Mouse (Mus musculus) hindbrain, embryonic 14.5 days (tissue): ENCODE measurements around the gene Acads. TPM values are rescaled to one million over a fixed set of nuclear protein-coding genes. Genes with fewer than 3 reads are reported as not detected.

Source experiments
- ATAC-seq: fragments of 200-750 bp; cut with Nextera tagmentation; 2 replicates; pipeline ENCODE4 v1.8.0; 2017; ENCODE audit warnings: moderate number of reproducible peaks, mild to moderate bottlenecking, moderate TSS enrichment, moderate library complexity; ENCODE audit not compliant: low FRiP score
- DNase-seq: peaks from one replicate; pipeline ENCODE4 v3.0.0-alpha.2; 2015; ENCODE audit warnings: low spot score
- H3K27ac ChIP-seq: fragments of 300-500 bp; sonication (generic); 2 replicates; pipeline ENCODE4 v1.5.1; 2014; ENCODE audit warnings: mild to moderate bottlenecking, moderate library complexity
- H3K27me3 ChIP-seq: fragments of 300-500 bp; sonication (generic); 2 replicates; pipeline ENCODE4 v1.6.1; 2014; ENCODE audit warnings: mild to moderate bottlenecking, low read length, mixed read lengths; ENCODE audit not compliant: control insufficient read depth, insufficient read depth
- H3K36me3 ChIP-seq: fragments of 300-500 bp; sonication (generic); replicated peaks from 2 replicates; pipeline ENCODE4 v1.6.1; 2014; ENCODE audit not compliant: control insufficient read depth, insufficient read depth
- H3K4me1 ChIP-seq: fragments of 300-500 bp; sonication (generic); replicated peaks from 2 replicates; pipeline ENCODE4 v1.6.1; 2014; ENCODE audit warnings: antibody characterized with exemption, low read length, mixed read lengths; ENCODE audit not compliant: control insufficient read depth, insufficient read depth
- H3K4me2 ChIP-seq: fragments of 300-500 bp; sonication (generic); replicated peaks from 2 replicates; pipeline ENCODE4 v1.6.1; 2014; ENCODE audit warnings: mild to moderate bottlenecking, moderate library complexity
- H3K4me3 ChIP-seq: fragments of 300-500 bp; sonication (generic); replicated peaks from 2 replicates; pipeline ENCODE4 v1.5.1; 2014; ENCODE audit warnings: mild to moderate bottlenecking, low read length
- H3K9ac ChIP-seq: fragments of 300-500 bp; sonication (generic); 2 replicates; pipeline ENCODE4 v1.6.1; 2014
- H3K9me3 ChIP-seq: fragments of 300-500 bp; sonication (generic); 2 replicates; pipeline ENCODE4 v1.6.1; 2016; ENCODE audit warnings: low read length; ENCODE audit not compliant: control insufficient read depth
- WGBS: fragments of 180-500 bp; shearing (Covaris S2); extraction: QIAGEN DNeasy Blood & Tissue Kit; methylation state at CpG from one replicate; pipeline ENCODE4 v1.1.7; 2014; 5-methylcytosine and 5-hydroxymethylcytosine counted together
- polyA plus RNA-seq: library from polyadenylated mRNA; unstranded; fragments of >200 nt; fragmentation: Nextera tagmentation; extraction: Ambion mirVana; gene quantifications from 2 replicates; pipeline ENCODE4 v1.2.1, GENCODE M21; 2014

The Acads gene
- polyA plus RNA-seq, 1 experiment from 2014 or later = 12.5 TPM

GRCm38 (mm10) chr5:115127421-115128179 is 8.5 kb upstream of the Acads start:
- Histone ChIP-seq H3K36me3 (peaks cover 62% of the 10 kb centered on the region), H3K9ac (no peak overlapping the region), H3K27ac (no peak overlapping the region), H3K4me2 (no peak overlapping the region), H3K4me3 (no peak overlapping the region), H3K4me1 (peaks cover 6% of the 10 kb centered on the region), H3K27me3 (no peaks in the 10 kb centered on the region), H3K9me3 (no peaks in the 10 kb centered on the region)
- DNase-seq (no peak), ATAC-seq (no peak)
- 95% methylated on average over 22 of the region's 22 CpGs for WGBS

- no peak for DNase-seq
- H3K27me3 ChIP-seq = no peaks in the 10 kb centered on the region
Measured at GRCm38 (mm10) chr5:115126578-115127312, 7.6 kb upstream of the Acads start.

GRCm38 (mm10) chr5:115125211-115125871 is 6.2 kb upstream of the Acads start:
- H3K36me3 ChIP-seq = peaks cover 59% of the 10 kb centered on the region

More at GRCm38 (mm10) chr5:115126578-115127312, 7.6 kb upstream of the Acads start:
- Histone ChIP-seq H3K9me3 (no peaks in the 10 kb centered on the region), H3K4me2 (no peak overlapping the region), H3K4me1 (peaks cover 3% of the 10 kb centered on the region), H3K9ac (no peak overlapping the region), H3K36me3 (peaks cover 62% of the 10 kb centered on the region), H3K27ac (no peak overlapping the region), H3K4me3 (no peak overlapping the region)
- 87% methylated on average over 28 of the region's 28 CpGs for WGBS
- no peak for ATAC-seq

GRCm38 (mm10) chr5:115124690-115125089 is 5.5 kb upstream of the Acads start:
- peaks cover 3% of the 10 kb centered on the region for H3K4me1 ChIP-seq
- H3K4me3 ChIP-seq = no peak overlapping the region
- H3K36me3 ChIP-seq = peaks cover 52% of the 10 kb centered on the region
- no peak overlapping the region for H3K27ac ChIP-seq
- DNase-seq (no peak), ATAC-seq (peak; percentile 12; the same call in 1 of the 2 replicates)
- 92% methylated on average over 6 of the region's 6 CpGs for WGBS
- no peak overlapping the region for H3K9ac ChIP-seq
- H3K27me3 ChIP-seq = no peaks in the 10 kb centered on the region
- no peaks in the 10 kb centered on the region for H3K9me3 ChIP-seq
- no peak overlapping the region for H3K4me2 ChIP-seq

More at GRCm38 (mm10) chr5:115125211-115125871, 6.2 kb upstream of the Acads start:
- Histone ChIP-seq H3K9me3 (no peaks in the 10 kb centered on the region), H3K27ac (peak overlapping the region; percentile 55), H3K4me1 (peaks cover 3% of the 10 kb centered on the region), H3K9ac (0 out of 2 replicates have a peak overlapping the region, but pooled peaks have one; percentile 17), H3K27me3 (no peaks in the 10 kb centered on the region), H3K4me3 (no peak overlapping the region), H3K4me2 (0 out of 2 replicates have a peak overlapping the region, but pooled peaks have one; percentile 3)
- DNase-seq (peak; percentile 80), ATAC-seq (peak; percentile 80)
- WGBS = 14% methylated on average over 24 of the region's 24 CpGs

GRCm38 (mm10) chr5:115120978-115121377 is 1.8 kb upstream of the Acads start:
- ATAC-seq (no peak), DNase-seq (no peak)
- H3K36me3 ChIP-seq = peaks cover 15% of the 10 kb centered on the region
- H3K4me1 ChIP-seq = peaks cover 7% of the 10 kb centered on the region
- 64% methylated on average over 5 of the region's 5 CpGs for WGBS
- no peak overlapping the region for H3K9ac ChIP-seq
- no peak overlapping the region for H3K27ac ChIP-seq
- H3K4me3 ChIP-seq = no peak overlapping the region
- no peaks in the 10 kb centered on the region for H3K27me3 ChIP-seq
- no peak overlapping the region for H3K4me2 ChIP-seq
- no peaks in the 10 kb centered on the region for H3K9me3 ChIP-seq

- ATAC-seq = no peak
- DNase-seq = no peak
- no peak overlapping the region for H3K27ac ChIP-seq
- H3K4me3 ChIP-seq = no peak overlapping the region
- 94% methylated on average over 13 of the region's 13 CpGs for WGBS
- H3K9ac ChIP-seq = no peak overlapping the region
- H3K9me3 ChIP-seq = no peaks in the 10 kb centered on the region
- H3K27me3 ChIP-seq = no peaks in the 10 kb centered on the region
- H3K4me2 ChIP-seq = no peak overlapping the region
- no peaks in the 10 kb centered on the region; the same call in 1 of the 2 replicates for H3K36me3 ChIP-seq
- peaks cover 4% of the 10 kb centered on the region; the same call in 1 of the 2 replicates for H3K4me1 ChIP-seq
Measured at GRCm38 (mm10) chr5:115117467-115117866, 1.7 kb downstream of the Acads start.

GRCm38 (mm10) chr5:115116426-115116825 is 2.7 kb downstream of the Acads start:
- Histone ChIP-seq H3K4me1 (peaks cover 4% of the 10 kb centered on the region; the same call in 1 of the 2 replicates), H3K9ac (no peak overlapping the region), H3K36me3 (no peaks in the 10 kb centered on the region; the same call in 1 of the 2 replicates), H3K27ac (no peak overlapping the region), H3K9me3 (no peaks in the 10 kb centered on the region), H3K27me3 (no peaks in the 10 kb centered on the region), H3K4me2 (no peak overlapping the region), H3K4me3 (no peak overlapping the region)
- ATAC-seq (no peak), DNase-seq (no peak)
- WGBS = 89% methylated on average over 3 of the region's 3 CpGs

- no peaks in the 10 kb centered on the region for H3K27me3 ChIP-seq
- ATAC-seq (no peak), DNase-seq (no peak)
- H3K36me3 ChIP-seq = no peaks in the 10 kb centered on the region; the same call in 1 of the 2 replicates
- 96% methylated on average over 8 of the region's 8 CpGs for WGBS
- H3K9ac ChIP-seq = no peak overlapping the region
- no peaks in the 10 kb centered on the region for H3K9me3 ChIP-seq
- H3K4me3 ChIP-seq = no peak overlapping the region
- no peak overlapping the region for H3K4me2 ChIP-seq
- no peak overlapping the region for H3K27ac ChIP-seq
- peaks cover 4% of the 10 kb centered on the region; the same call in 1 of the 2 replicates for H3K4me1 ChIP-seq
Measured at GRCm38 (mm10) chr5:115114501-115114900, 4.6 kb downstream of the Acads start.

GRCm38 (mm10) chr5:115113244-115113643 is 5.9 kb downstream of the Acads start:
- no peak overlapping the region for H3K27ac ChIP-seq
- DNase-seq (no peak), ATAC-seq (no peak)
- H3K4me1 ChIP-seq = no peaks in the 10 kb centered on the region
- H3K4me2 ChIP-seq = no peak overlapping the region
- no peaks in the 10 kb centered on the region for H3K9me3 ChIP-seq
- no peaks in the 10 kb centered on the region; the same call in 1 of the 2 replicates for H3K36me3 ChIP-seq
- H3K9ac ChIP-seq = no peak overlapping the region
- WGBS = 92% methylated on average over 12 of the region's 12 CpGs
- H3K27me3 ChIP-seq = no peaks in the 10 kb centered on the region
- no peak overlapping the region for H3K4me3 ChIP-seq
